Mouse (Mus musculus) embryo, embryonic 11 days (tissue): Measurements from ENCODE around the gene Dock4.
A peak's percentile ranks its signal among the peaks of the same experiment; 100 is the strongest.

ENCODE experiments used
- DNase-seq: peaks from one replicate; pipeline ENCODE4 v3.0.0-alpha.2; 2015

The Dock4 gene

DNA sequence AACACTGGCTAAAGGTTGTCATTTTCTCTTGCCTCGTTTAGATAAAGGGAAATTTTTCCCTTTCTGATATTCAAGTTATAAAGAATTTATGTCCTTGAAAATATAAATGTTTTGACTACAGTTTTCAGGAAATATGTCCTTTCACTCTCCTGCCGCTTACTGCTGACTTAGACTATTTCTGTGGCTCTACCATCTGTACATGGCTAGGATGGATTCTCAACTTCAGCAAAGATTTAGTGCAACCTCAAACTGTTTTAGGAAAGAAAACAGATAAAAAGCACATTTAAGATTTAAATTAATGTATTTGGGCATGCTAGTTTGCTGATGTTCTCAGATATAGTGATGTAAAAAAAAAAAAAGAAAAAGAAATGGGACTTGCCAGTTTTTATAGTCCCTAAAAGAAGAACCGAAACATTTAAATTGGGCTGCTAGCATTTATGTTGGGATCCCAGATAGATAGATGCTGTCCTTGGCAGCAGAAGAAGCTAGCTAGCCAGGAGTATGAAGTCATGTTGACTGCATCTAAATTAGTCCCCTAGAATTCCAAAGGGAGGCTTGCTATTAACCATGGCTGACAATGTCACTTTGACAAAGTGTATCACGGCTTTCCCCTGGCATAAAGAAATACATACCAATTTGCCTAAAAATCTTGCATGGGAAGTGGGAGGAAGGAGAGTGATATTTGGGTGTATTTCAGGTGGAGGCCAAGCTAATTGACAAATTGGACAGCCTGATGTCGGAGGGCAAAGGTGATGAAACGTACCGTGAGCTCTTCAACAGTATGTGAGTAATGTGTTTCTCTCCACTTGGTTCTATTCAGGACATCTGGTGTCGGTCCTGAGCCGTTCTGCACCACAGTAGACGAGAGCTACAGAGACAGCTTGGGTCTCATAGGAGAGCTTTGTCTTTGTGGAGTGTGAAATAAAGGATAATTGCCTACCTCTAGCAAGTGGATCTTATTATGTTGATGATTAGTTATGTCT is 343.9 kb downstream of the Dock4 start:
- DNase-seq = peak; percentile 26

DNA sequence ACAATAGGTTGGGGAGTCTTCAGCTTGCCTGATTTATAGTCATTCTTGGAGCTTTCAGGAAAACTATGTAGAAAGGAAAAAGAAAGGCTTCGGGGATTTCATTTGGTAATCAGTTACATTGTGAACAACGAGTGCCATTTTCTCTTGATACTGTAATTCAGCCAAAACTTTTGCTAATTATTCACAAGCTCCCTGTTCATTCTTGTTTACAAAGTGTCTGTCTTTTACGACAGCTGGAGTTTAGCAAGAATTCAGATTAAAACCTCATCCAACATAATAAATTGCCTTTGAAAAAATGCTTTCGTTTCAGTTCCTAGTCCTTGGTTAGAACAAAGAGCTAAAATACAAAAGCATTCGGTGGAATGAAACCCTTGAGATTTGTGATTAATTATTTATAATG is 345.5 kb downstream of the Dock4 start:
- no peak for DNase-seq

DNA sequence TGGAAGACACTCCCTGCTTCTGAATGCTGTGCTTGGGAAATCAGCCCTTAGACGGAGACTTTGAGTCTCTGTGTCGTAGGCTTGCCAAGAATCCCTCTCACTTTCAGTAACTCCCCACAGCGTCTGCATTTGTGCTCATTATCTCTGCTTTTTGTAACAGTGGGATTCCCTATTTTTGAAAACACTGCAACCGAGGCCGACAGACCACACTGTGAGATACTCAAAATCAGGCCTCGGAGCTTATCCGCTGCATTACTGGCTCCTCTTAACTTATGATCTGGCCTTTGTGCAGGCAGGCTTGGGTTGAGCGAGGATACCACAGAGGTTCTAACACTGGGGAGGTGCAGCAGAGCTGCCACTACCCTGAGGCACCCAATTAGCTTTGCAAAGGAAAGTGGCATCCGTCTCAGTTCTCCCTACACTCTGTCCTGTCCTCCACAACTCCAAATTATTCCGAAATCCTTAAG is 346.5 kb downstream of the Dock4 start:
- DNase-seq = peak; percentile 11

DNA sequence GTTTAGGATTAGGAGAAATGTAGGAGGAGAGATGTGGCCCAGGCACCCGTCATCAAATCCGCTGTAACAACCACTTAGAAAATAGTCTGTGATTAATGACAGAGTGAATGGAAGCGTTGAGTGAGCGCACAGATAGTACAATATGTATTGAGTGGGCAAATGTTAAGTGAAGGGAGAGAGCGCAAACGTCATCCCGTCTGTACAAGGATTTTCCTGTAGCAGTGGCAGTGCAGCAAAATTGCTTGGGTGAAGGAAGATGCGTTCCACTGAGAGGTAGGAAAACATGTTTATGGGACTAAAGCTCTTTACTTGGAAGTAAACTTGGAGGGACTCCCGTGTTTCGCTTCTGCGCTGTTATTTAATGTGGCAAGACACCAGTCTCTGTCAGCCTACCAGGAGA is 348.3 kb downstream of the Dock4 start:
- no peak for DNase-seq

DNA sequence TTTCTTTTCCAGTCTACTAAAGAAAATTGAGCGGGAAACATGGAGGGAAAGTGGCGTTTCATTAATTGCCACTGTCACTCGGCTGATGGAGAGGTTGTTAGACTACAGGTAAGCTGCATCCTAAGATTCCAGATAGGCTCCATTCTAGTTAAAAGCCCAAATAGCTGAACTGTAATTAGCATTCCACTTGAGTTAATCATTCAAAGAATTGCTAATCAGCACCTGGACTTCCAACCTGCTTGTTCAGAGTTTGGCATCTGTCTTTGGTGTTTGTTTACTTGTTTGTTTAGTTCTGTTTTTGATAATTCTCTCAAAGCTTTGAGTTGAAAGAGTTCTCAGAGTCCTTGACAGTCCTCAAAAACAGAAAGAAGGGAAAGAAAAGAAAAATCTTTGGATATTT is 349.0 kb downstream of the Dock4 start:
- DNase-seq = no peak

DNA sequence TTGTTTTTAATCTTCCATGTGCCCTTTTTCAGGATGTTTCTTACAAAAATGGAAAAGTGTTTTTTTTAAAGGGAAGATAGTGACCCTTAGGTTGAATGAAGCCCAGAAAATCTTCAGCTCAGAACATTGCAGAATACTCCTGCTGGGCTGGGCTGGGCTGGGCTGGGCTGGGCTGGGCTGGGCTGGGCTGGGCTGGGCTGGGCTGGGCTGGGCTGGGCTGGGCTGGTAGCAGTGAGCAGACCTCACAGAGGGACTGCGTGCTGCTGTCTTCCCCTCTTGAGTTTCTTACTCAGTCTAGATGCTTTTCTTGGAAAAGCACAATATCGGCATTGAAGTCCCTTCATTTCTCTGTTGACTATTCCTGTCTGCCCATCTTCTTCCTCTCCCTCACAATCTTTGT is 350.0 kb downstream of the Dock4 start:
- DNase-seq = no peak

DNA sequence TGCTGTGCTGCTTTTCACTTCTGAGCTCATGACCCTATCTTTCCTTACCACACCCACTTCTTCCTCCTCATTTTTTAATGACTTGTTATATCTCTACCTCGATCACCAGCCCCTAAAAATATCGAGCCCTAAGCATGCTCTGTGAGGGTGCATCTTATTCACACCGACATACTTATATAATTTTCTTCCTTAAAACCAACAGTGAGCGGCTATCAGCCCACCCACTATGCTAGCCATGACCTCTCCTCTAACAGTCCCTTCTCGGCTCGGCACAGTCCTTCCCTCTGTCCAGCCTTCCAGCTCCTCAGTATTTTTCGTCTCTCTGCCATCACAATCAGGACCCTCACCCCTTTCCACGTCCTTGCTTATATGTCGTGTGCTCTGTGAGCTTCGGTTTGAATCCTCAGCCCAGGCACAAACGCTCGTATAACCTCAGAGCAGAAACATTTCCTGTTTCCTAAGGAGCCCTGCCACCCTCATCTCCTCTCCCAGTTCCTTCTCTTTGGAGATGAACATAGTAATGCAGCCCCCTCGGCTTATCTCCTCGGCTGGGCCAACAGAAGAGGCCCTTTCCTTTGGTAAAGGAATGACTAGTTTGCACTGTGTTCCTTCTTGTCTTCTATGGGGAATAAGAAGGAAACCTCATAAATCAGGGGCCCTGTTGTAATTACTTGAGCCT is 351.2 kb downstream of the Dock4 start:
- peak; percentile 12 for DNase-seq

DNA sequence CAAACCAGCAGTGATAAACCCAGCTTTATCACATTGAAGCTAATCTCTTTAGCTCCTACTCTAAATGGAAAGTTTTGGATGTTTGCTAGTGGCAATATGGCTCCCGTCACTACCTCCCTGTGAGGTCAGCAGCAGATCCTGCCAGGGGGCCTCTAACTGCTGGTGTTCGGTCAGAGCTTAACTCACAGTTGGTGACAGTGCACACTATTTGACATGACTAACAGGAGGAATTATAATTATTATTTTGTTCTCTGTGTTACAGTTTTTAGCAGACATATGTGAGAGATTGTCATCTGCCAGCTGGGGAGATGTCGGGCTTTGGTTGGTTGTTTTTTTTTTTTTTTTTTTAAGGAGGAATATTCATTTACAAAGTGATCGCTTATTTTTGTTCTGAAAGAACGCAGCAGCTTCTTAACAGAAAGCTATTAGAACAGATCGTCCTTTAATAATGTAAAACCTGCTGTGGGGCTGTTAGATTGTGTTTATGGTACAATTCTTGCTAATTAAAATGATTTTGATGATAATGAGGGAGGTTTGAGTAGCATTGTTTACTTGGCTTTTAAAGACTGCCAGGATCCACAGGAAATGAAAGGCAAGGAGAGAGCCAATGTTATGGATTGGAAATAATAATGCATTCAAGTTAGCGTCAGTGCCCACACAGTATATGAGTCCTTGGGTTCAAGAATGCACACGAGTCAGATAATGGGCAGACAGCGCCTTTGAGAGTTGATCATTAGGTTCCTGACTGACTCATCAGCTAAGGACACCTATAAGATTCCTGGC is 352.0 kb downstream of the Dock4 start:
- peak; percentile 10 for DNase-seq

DNA sequence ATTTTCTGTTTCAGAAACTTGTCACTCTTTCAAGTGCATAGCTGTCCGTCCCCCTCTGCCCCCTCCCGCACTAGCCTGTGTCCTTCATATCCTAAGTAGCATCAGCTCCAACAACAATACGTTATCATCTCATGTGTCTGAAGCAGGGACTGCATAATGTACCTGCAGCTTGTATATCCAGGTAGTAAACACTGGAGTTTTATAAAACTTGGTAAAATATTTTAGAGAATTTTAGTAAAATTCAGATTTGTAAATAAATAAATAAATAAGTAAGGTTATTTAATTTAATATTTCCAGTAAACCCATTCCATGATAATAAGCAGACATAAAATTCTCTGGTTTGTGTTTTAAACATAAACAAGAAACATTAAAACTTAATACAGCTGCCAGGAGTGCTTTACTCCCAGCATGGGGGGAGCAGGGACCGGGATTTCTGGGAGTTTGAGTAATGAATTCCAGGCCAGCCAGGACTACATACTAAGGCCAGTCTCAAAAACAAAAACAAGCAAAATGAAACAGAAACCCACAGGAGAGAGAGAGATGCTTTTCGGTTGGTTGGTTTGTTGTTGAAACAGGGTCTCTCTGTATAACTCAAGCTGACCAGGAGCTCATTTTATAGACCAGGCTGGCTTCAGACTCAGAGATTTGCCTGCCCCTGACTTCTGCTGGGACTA is 352.7 kb downstream of the Dock4 start:
- peak; percentile 37 for DNase-seq

DNA sequence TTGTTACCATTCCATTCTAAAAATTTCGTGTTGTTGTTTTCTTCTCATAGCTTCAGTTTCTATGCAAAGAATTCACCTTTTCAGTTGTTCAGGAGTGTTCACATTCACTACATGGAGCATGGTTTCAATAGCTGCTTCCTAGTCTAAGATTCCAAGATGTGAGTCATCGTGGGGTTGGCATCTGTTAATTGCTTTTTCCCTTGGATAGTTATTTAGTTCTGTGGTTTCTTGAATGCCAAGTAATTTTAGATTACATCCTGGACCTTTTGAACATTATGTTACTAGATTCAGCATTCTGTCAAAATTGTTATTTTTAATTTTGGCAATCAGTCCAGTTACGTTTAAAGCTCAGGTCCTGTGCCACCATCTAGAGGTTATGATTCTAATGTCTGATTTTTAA is 355.7 kb downstream of the Dock4 start:
- DNase-seq = no peak

DNA sequence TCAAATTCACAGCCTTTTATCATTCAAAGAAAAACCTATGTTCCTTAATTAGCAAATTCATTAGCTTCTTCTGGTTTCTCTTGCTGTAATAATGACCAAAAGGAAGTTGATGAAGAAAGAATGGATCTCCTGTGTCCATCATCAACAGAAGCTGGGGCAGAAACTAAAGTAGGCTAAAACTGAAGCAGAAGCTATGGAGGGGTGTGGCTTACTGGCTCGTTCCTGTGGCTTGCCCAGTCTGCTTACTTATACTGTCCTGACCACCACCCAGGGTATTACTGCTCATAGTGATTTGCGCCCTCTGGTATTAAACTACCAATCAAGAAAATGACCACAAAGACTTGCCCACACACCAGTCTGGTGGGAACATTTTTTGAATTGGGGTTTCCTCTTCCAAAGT is 359.5 kb downstream of the Dock4 start:
- no peak for DNase-seq

DNA sequence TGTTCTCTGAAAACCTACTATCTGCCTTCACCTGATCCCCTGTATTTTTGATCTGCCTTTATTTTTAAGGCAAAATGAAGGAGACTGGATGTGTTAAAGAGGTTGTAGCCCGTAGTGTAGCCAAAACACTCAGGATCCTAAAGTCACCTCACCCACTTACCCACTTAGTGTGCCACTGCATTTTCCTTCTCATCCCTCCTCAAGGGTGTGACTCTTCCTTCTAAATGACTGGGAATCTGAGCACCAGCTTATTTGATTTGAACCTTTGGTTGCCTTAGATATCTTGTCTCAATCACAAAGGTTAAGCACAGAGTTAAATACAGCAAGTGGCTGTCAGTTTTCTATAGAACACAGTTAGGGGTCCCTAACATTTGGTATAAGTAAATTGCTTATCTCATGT is 362.2 kb downstream of the Dock4 start:
- DNase-seq = no peak

DNA sequence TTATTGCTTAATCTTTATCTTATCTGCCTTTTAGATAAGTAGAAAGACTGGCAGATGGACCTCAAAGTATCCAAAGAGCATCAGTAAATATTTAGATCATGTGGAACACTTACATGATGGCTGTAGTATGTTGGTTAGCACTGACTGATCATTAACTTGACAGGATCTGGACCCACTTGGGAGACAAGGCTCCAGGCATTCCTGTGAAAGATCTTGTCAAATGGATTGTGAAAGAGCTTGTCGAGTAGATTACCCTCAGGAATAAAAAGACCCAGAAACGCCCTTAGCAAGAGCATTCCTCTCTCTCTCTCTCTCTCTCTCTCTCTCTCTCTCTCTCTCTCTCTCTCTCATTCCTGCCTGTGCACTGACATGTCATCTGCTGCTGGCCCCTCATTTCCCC is 367.7 kb downstream of the Dock4 start:
- no peak for DNase-seq

DNA sequence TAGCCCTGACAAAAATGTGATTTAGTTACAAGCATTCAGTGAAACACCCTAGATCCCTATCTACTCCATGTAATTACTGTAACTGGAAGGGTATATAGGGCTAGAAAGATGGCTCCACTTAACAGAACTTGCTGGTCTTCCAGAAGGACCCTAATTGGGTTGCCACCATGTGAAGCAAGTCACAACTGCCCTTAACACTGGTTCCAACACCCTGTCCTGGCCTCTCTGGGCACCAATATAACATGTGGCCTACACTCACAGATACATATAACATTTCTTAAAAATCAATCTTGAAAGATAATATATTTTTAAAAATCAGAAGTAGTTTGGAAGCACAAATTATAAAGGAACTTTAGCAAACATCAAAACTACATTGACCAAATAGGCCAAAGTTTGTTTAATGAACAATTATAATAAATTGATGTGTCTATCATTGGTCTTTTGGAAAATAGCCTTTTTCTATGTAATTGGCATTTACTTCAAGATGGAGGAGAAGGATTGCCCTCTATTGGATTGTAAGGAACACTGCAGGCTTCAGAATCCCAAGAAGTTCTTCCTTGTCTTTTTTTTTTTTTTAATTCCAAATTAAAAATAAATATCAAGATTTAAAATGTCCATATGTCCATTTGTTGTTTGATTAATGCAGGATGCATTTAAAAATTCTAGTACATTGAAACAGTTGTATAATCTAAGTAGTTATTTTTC is 369.1 kb downstream of the Dock4 start:
- no peak for DNase-seq

DNA sequence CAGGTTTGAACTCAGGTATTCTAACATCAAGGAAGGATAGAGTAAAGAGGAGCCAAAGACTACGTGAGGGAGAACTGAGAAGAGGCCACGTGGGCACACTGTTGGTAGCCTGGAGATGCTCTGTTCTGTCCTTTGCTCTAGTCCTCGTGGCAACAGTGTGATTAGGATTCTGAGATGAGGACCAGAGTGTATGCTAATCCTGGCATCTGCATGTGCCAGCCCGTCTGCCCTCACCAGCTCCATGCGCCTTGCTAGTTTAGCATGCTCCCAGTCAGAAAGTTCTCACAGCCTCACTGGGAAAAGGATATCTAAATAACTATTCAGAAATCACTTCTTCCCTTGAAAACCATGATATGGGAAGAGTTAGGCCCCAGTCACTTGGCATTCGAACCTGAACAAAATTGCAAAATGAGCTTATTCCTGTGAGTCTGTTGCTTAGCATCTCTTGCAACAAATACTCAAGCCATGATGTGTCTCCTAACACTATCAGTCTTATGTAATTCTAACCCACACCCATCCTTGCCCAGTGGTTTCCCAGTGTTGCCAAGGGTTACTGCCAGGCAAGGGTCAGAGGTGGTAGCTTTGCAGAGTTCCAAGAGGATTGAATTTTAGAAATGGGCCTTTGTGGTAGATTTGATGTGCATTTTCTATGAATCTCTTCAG is 372.4 kb downstream of the Dock4 start:
- DNase-seq = no peak

DNA sequence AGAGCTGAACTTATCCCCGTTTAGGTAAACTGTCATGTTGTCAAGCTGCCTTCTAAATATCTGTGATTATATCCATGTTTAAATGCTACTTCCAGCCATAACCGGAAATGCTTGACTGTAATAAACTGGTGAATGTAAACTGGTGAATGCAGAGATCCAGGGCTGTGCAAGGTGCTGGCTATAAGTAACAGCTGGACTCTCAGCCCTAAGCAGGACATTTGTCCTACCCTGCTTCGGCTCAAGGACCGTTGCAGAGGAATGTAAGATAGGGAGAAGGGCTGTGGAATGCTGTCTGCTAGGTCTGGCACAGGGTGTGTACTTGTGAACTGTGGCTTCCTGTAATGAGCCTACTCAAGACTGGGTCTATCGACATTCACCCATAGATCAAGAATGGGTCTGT is 377.9 kb downstream of the Dock4 start:
- no peak for DNase-seq

DNA sequence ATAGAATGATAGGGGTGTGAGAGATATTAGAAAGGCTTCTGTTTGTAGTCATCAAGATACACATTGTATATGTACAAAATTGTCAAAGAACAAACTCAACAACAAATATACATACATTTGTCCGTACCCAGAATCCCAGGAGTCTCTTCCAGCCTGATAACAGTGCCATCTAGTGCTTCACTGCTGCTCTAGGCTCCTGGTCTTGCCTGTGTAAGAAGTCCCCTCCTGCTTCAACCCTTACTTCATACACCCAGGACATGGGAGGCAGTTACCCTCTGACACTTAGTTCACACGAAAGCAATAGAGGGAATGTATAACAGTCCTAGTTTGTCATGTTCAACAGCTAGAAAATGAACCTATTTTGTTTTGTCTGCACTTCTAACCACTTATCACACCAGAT is 378.5 kb downstream of the Dock4 start:
- no peak for DNase-seq

DNA sequence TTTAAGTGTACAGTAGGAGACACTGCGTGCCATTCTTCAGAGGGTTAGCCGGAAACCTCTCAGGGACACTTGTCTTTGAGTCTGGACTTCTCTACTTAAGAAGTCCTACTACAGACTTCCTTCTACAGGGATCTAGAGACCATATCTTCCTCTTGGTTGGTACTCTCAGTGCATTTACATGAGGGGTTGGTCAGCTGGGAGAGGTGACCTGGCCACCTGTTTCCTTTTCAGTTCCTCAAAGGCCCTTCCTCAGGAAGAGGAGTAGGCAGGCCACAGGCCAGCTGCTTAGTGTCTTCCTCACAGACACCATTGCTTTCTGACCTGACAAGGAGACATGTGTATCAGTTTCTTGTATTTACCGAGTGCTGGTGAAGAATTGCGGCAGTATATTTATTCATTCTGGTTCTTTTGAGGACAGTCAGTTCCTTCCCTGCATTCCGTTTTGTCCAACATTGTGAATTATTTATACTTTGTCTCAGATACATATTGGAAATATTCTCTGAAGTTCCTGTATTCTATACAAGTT is 380.2 kb downstream of the Dock4 start:
- no peak for DNase-seq

DNA sequence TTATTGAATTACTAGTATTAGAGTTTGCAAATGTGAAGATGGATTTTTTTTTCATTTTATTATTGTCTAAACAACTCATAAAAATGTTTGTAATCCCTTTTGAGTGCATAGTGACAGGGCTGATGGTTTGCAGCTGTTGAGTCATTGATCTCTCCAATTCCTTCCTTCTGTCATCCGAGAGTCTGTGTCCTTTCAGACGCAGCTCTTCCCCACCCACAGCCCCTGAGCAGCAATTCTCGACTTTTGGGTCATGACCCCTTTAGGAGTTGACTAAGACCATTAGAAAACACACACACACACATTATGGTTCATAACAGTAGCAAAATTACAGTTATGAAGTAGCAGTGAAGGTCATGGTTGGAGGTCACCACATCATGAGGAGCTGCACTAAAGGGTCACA is 380.7 kb downstream of the Dock4 start:
- DNase-seq = peak; percentile 22

DNA sequence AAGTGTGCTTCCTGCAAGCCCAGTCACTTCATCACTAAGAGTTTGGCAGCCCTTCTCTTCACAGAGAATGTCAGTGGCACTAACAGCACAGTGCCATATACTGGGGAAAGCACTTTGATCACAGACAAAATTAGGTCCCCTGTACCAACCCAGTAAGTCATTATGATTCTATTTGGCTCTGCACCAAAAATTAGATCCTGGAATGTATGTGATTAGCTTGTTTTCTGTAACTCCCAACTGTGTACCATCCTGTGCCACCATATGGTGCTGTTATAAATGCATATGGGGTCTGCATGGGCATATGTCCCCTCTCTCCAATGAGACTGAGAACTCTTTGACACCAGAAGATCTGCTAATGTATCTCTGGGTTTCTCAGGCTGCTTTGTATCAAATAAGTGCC is 382.3 kb downstream of the Dock4 start:
- no peak for DNase-seq

DNA sequence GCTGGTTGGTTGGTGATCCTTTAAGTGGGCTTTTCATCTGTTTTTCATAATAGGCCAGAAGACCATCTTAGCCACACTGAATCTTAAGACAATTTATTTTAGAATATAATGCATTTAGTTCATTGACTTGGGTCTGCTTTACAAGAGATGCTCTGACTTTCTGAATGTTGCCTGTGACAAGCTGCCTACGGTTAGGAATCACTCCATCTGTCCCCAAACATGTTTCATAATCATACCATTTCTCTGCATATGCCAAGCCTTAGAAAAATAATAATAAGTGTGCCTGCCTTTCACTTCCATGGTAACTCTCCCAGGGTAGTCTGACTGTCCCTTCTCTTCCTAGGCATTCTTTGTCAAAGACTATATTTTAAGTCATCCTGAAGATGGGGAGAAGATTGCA is 383.5 kb downstream of the Dock4 start:
- no peak for DNase-seq
